ENCODE assay signal across 12 mouse cellular contexts in the genomic region with DNA sequence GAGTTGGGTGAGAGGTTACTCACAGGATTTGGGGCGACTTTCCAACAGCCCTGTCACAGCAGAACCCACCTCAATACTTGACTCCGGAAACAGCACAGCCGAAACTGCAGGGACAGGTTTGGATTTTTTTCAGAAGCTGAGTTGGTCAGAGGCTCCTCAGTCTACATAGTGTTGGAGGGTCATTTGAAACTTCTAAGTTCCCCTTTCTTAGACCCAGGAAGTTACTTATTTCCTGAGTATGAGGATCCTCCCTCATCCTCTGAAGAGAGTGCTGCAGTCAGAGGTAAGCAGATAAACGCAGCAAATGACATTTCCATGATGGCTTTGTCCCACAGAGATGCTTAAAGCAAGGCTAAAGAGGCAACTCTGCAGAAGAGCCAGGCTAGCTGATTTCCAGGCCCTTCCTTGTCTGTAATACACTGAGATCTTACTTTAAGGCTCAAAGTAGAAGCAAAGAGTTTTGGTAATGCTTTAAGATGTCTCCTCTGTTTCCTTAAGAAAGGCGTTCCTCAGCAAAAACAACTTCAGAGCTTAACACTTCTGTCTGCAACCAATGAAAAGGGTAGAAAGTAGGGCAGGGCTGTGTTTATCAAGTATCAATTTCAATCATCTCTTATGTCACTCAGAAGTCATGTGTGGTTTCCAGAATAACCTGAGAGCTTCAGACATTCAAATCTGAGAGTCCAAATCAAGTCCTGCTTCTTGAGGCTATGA. TPM values are rescaled to one million over a fixed set of nuclear protein-coding genes. Genes with fewer than 3 reads are reported as not detected.
DNase-seq lines count a peak whose midpoint lies in the region; ATAC-seq and TF ChIP-seq lines count a peak whose summit lies in the region.
"Had no signal": no experiment of that assay in that cellular context is flagged by ENCODE, and none has a peak within 500 bp of the region (broad histone marks: within the 10 kb centered on the region; RNA-seq: fewer than 3 reads in every experiment).

No protein-coding gene starts in this region.

- no peaks in the 10 kb centered on the region for H3K9me3 ChIP-seq in MEL (replicated peaks; ENCODE audit: insufficient read depth, low read length)
- no peaks in the 10 kb centered on the region for H3K9me3 ChIP-seq in liver, postnatal 0 days (ENCODE audit: low read length)
- H3K9me3 ChIP-seq: heart, embryonic 12.5 days; kidney, embryonic 15.5 days had no signal

- peaks cover 0 to 49% of the 10 kb centered on the region in 2 experiments; a peak in 2 of 4 replicates for H3K36me3 ChIP-seq in MEL (ENCODE audit: control insufficient read depth in 1 of 2, insufficient read depth in 2 of 2, low read length in 2 of 2)
- no peaks in the 10 kb centered on the region for H3K36me3 ChIP-seq in liver, postnatal 0 days (replicated peaks; ENCODE audit: insufficient read depth, low read length)
- H3K36me3 ChIP-seq: heart, embryonic 12.5 days; kidney, embryonic 15.5 days had no signal

- peaks cover 12 to 40% of the 10 kb centered on the region in 2 experiments for H3K4me1 ChIP-seq in MEL (ENCODE audit: control insufficient read depth in 1 of 2, insufficient read depth in 2 of 2, low read length in 2 of 2)
- H3K4me1 ChIP-seq in liver, postnatal 0 days (ENCODE audit: insufficient read depth), result no peaks in the 10 kb centered on the region
- H3K4me1 ChIP-seq: heart, embryonic 12.5 days had no signal

- peak overlapping the region; percentile 68 to 76 for H3K4me3 ChIP-seq in MEL (ENCODE audit: control insufficient read depth in 1 of 2, insufficient read depth in 1 of 2, low read depth in 2 of 2, low read length in 2 of 2)
- H3K4me3 ChIP-seq in liver, postnatal 0 days (ENCODE audit: low read depth, low read length), result peak overlapping the region; percentile 39
- H3K4me3 ChIP-seq: heart, embryonic 12.5 days; kidney, embryonic 15.5 days had no signal

- peaks cover 14% of the 10 kb centered on the region for H3K79me2 ChIP-seq in MEL (ENCODE audit: control insufficient read depth, insufficient read depth, low read length, poor library complexity)

- peak overlapping the region; percentile 53 for H3K4me2 ChIP-seq in liver, postnatal 0 days (ENCODE audit: low read depth, low read length)
- H3K4me2 ChIP-seq: heart, embryonic 12.5 days; hindbrain, embryonic 14.5 days; kidney, embryonic 15.5 days had no signal

- H3K27me3 ChIP-seq in MEL (ENCODE audit: control insufficient read depth in 1 of 2, insufficient read depth in 2 of 2, low read length in 2 of 2), result no peaks in the 10 kb centered on the region
- H3K27me3 ChIP-seq in liver, postnatal 0 days (ENCODE audit: insufficient read depth, low read length), result no peaks in the 10 kb centered on the region
- H3K27me3 ChIP-seq: heart, embryonic 12.5 days; kidney, embryonic 15.5 days had no signal

- TF ChIP-seq CTCF in MEL (IDR thresholded peaks at IDR 0.05 in 2 of 3, conservative IDR thresholded peaks at IDR 0.05 in 1 of 3; ENCODE audit: control insufficient read depth in 1 of 3, insufficient read depth in 1 of 3, low read depth in 2 of 3, low read length in 3 of 3, poor library complexity in 1 of 3, severe bottlenecking in 1 of 3), result no peak
- no peak for TF ChIP-seq CTCF in liver, postnatal 0 days (IDR thresholded peaks at IDR 0.05; ENCODE audit: low read depth)

- ATAC-seq in liver, postnatal 0 days, result peak; percentile 58

- H3K27ac ChIP-seq in MEL (ENCODE audit: control insufficient read depth, low read depth, low read length), result peak overlapping the region; percentile 98
- H3K27ac ChIP-seq in liver, postnatal 0 days (ENCODE audit: low read depth), result peak overlapping the region; percentile 80
- H3K27ac ChIP-seq: hindbrain, embryonic 14.5 days; kidney, embryonic 15.5 days had no signal

- 28% methylated on average over 5 of the region's 5 CpGs for WGBS in liver, postnatal 0 days (ENCODE audit: insufficient replicate concordance)

- TF ChIP-seq RAD21 in MEL (IDR thresholded peaks at IDR 0.05; ENCODE audit: low read depth, low read length), result no peak

- peak in 1 of 2 experiments; percentile 61; a peak in 2 of 4 replicates for TF ChIP-seq POLR2A in MEL (IDR thresholded peaks at IDR 0.05; ENCODE audit: control insufficient read depth in 1 of 2, insufficient read depth in 1 of 2, low read depth in 1 of 2, low read length in 2 of 2, poor library complexity in 1 of 2)

- peak; percentile 26 to 47 for DNase-seq in spleen, postnatal 36 days (ENCODE audit: low spot score in 2 of 2)
- no peak for DNase-seq in spleen, postnatal 4 days (ENCODE audit: low spot score in 2 of 2)
- DNase-seq in MEL (ENCODE audit: low read depth, low spot score), result peak; percentile 85
- DNase-seq in liver, postnatal 0 days, result no peak
- DNase-seq in thymus, postnatal 25 days, result peak; percentile 8
- no peak for DNase-seq in ovary, postnatal 14 days (ENCODE audit: low spot score)
- no peak for DNase-seq in kidney, adult 9 months
- DNase-seq: lung, postnatal 14 days had no signal

- peak overlapping the region; percentile 85 for H3K9ac ChIP-seq in MEL (ENCODE audit: control insufficient read depth, low read depth, low read length, poor library complexity, severe bottlenecking)
- peak overlapping the region; percentile 50; the same call in 1 of the 2 replicates for H3K9ac ChIP-seq in liver, postnatal 0 days (replicated peaks)
- H3K9ac ChIP-seq: heart, embryonic 12.5 days; hindbrain, embryonic 14.5 days; kidney, embryonic 15.5 days had no signal

- TF ChIP-seq EP300 in MEL (IDR thresholded peaks at IDR 0.05; ENCODE audit: low read depth in 1 of 2, low read length in 2 of 2), result peak; percentile 24 to 48; a peak in 3 of 4 replicates
- no peak for TF ChIP-seq EP300 in liver, postnatal 0 days (IDR thresholded peaks at IDR 0.05; ENCODE audit: low read depth)

TF ChIP-seq in MEL, 35 proteins besides CTCF, POLR2A, EP300 and RAD21:
- no peak for TF ChIP-seq GABPA (IDR thresholded peaks at IDR 0.05; ENCODE audit: low read depth, low read length)
- TF ChIP-seq MYC (IDR thresholded peaks at IDR 0.05; ENCODE audit: low read depth, low read length), result peak; percentile 62; the same call in 1 of the 2 replicates
- TF ChIP-seq MAZ (IDR thresholded peaks at IDR 0.05; ENCODE audit: low read depth, low read length), result no peak
- TF ChIP-seq ZMIZ1 (IDR thresholded peaks at IDR 0.05; ENCODE audit: low read depth, low read length), result 0 out of 2 replicates have a peak, but pooled peaks have one; percentile 43
- no peak for TF ChIP-seq SMC3 (IDR thresholded peaks at IDR 0.05; ENCODE audit: low read depth, low read length)
- peak; percentile 88 for TF ChIP-seq TBP (IDR thresholded peaks at IDR 0.05; ENCODE audit: low read depth, low read length)
- peak; percentile 48 for TF ChIP-seq ZNF384 (IDR thresholded peaks at IDR 0.05; ENCODE audit: low read depth, low read length)
- TF ChIP-seq RCOR1 (IDR thresholded peaks at IDR 0.05; ENCODE audit: low read depth, low read length), result no peak
- no peak for TF ChIP-seq BHLHE40 (IDR thresholded peaks at IDR 0.05; ENCODE audit: borderline replicate concordance, low read depth, low read length)
- TF ChIP-seq GATA1 (IDR thresholded peaks at IDR 0.05; ENCODE audit: low read depth, low read length), result no peak; the same call in 1 of the 2 replicates
- TF ChIP-seq ETS1 (IDR thresholded peaks at IDR 0.05; ENCODE audit: low read depth, low read length), result peak; percentile 58; the same call in 1 of the 2 replicates
- TF ChIP-seq ZKSCAN1 (IDR thresholded peaks at IDR 0.05; ENCODE audit: low read depth, low read length), result no peak
- peak; percentile 79 for TF ChIP-seq ELF1 (IDR thresholded peaks at IDR 0.05; ENCODE audit: low read depth, low read length)
- TF ChIP-seq CHD2 (IDR thresholded peaks at IDR 0.05; ENCODE audit: low read length), result no peak
- TF ChIP-seq MEF2A (IDR thresholded peaks at IDR 0.05; ENCODE audit: extremely low read depth, insufficient replicate concordance, low read depth, low read length, poor library complexity, severe bottlenecking), result no peak
- peak; percentile 70 for TF ChIP-seq NELFE (IDR thresholded peaks at IDR 0.05; ENCODE audit: low read depth, low read length)
- TF ChIP-seq HCFC1 (IDR thresholded peaks at IDR 0.05; ENCODE audit: low read depth, low read length), result no peak; the same call in 1 of the 2 replicates
- TF ChIP-seq MXI1 (IDR thresholded peaks at IDR 0.05; ENCODE audit: low read depth, low read length), result peak; percentile 28; the same call in 1 of the 2 replicates
- 0 out of 2 replicates have a peak, but pooled peaks have one; percentile 46 for TF ChIP-seq TCF12 (IDR thresholded peaks at IDR 0.05; ENCODE audit: low read depth, low read length)

RNA-seq across cellular contexts. Expression of gene Raet1d, which starts 57.9 kb away (rescaled TPM):
- total RNA-seq in MEL (2012; rRNA removed), result 0.08 and 0.26 TPM in 2 replicates
- under 1 TPM in 1 of 2 experiments, not detected in 1; 0.42 TPM for polyA plus RNA-seq in MEL (2012; ENCODE audit: insufficient read depth in 1 of 2, insufficient read length in 2 of 2, low read depth in 1 of 2, low replicate concordance in 2 of 2, missing spikeins in 1 of 2)
- 14.8 and 18.4 TPM in 2 replicates for polyA plus RNA-seq in liver, postnatal 0 days (2015; fragmentation: Nextera tagmentation; extraction: Ambion mirVana)
- total RNA-seq: layer of hippocampus, postnatal 10 days had no signal

Comparison
In these comparisons a context has a peak if more than half of its experiments do, and no peak if none do; other contexts are left out.
1. DNase-seq: peak in spleen, postnatal 36 days (2 of 2), MEL (single experiment) and thymus, postnatal 25 days (single experiment); none in spleen, postnatal 4 days (0 of 2), liver, postnatal 0 days (single experiment), ovary, postnatal 14 days (single experiment) and kidney, adult 9 months (single experiment).
2. RNA of gene Raet1d, which starts 57.9 kb away (polyA plus RNA-seq): 14.8 to 18.4 TPM in liver, postnatal 0 days; 0.42 TPM in MEL; every median in the first group is over 10 times any median in the second.